Mouse (Mus musculus) cerebellum, adult 2 months (tissue): Measurements from ENCODE around the gene Ubtd2.

Experiments used
- CTCF ChIP-seq: fragments of 200-500 bp; IDR thresholded peaks from 2 replicates; pipeline ENCODE4 v1.5.1; 2011; ENCODE audit warnings: low read depth, mild to moderate bottlenecking, control low read depth, low read length, moderate library complexity, borderline replicate concordance; ENCODE audit not compliant: insufficient read depth
- POLR2A ChIP-seq: fragments of 200-500 bp; IDR thresholded peaks from 2 replicates; pipeline ENCODE4 v1.6.1; 2011; ENCODE audit warnings: low read length, control low read depth, borderline replicate concordance; ENCODE audit not compliant: insufficient read depth

DNA sequence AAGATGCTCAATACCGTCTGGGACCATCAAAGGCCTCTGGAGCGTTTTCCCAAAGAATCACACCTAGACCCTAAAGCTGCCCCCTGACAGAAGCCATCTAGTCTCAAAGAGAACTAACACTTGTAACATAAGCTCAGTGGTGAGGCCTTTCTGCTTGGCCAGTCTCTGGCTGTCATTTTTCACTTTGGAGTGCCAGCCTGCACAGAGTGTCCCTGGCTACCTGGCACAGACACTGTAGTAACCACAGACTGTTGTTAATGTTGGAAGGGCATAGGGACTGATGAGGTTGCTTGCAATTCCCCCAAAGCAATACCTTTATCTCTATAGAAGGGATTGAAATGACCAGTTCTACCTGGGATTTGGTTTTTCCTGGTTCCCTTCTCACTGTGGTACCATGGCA, 66.1 kb downstream of the Ubtd2 start:
- no peak for TF ChIP-seq POLR2A
- no peak for TF ChIP-seq CTCF
